Mouse (Mus musculus): ENCODE measurements around the gene Als2. TPM values are rescaled to one million over a fixed set of nuclear protein-coding genes. Genes with fewer than 3 reads are reported as not detected.

The Als2 gene
- 10.2 TPM for polyA plus RNA-seq (2015; fragmentation: Illumina TruSeq; extraction: RNeasy Lipid Tissue Mini Kit (QIAGEN cat#74804); ENCODE audit: insufficient read depth, low replicate concordance)

DNA sequence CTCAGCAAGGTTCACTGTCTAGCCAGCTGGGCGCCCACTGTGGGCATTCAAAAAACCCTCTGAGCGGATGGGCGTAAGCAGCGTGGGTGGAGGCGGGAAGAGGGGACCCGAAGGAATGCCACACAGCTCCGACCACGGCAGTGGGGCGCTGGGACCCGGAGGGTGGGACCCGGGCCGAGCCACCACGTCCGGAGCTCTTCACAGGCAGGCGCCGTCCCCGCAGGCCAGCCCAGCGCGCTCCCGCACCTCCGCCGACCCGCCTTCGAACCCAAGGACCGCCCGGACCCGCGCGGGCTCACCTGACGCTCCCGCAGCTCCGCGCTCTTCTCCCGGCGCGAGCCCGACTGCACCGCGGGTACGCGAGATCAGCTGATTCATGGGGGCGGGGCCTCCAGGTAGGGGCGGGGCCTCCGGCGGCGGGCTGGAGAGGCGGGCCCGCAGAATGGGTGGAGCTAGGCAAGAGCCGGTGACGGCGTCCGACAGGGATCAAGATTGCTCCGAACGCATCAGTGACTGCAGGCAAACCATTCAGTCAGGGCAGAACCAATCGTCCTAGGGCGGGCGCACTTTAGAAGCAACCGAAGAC lies at the start of gene Als2:
Gene Als2, minus strand, starts transcription at position 376 of the 586 bp plus-strand sequence.

DNA sequence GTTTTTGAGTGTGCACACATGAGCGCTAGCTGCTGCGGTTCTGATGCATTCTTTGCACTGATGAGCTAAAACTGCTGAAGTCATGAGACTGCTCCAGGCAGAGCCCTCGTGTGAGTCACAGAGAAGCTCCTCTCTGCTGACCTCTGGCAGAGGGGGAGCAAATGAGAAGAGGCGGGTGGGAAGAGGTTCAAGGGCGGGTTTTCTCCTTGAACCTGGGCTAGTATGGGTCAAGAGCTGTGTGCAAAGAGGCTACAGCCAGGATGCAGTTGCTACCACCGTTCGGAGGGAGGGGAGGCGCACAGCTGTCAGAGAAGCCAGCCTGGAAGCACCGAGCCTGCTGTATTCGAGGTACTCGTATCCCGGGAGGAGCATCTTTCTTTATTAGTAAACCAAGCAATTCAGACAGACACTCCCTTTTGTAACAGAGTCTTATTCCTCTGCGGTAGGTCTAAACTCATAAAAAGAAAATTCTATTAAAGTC lies 19.8 kb upstream of the Als2 start, which contains the start of gene Cdk15:
Gene Cdk15, plus strand, starts transcription at position 156 of the 481 bp plus-strand sequence.

DNA sequence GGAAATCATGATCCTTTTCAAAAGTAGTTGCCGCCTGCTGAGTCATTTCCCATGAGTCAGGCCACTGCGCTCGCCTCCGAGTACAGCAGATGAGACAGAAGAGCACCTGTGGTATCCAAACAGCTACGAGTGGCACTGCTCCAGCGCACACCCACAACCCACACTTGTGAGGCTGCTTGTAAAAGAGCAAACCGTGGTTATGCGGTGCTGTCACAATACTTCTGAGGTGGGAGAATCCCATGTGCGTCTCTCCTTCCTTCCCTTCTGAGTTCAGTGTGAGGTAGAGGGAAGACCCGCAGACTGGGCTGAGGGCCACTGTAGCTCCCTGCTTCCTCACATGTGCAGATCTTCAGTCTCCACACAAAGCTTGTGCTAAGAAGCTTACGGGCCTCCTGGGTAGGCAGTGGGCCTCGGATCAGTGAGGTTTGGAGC lies 74.0 kb downstream of the Als2 start, which contains the start of gene Mpp4:
Gene Mpp4, minus strand, starts transcription at position 360 of the 432 bp plus-strand sequence.

DNA sequence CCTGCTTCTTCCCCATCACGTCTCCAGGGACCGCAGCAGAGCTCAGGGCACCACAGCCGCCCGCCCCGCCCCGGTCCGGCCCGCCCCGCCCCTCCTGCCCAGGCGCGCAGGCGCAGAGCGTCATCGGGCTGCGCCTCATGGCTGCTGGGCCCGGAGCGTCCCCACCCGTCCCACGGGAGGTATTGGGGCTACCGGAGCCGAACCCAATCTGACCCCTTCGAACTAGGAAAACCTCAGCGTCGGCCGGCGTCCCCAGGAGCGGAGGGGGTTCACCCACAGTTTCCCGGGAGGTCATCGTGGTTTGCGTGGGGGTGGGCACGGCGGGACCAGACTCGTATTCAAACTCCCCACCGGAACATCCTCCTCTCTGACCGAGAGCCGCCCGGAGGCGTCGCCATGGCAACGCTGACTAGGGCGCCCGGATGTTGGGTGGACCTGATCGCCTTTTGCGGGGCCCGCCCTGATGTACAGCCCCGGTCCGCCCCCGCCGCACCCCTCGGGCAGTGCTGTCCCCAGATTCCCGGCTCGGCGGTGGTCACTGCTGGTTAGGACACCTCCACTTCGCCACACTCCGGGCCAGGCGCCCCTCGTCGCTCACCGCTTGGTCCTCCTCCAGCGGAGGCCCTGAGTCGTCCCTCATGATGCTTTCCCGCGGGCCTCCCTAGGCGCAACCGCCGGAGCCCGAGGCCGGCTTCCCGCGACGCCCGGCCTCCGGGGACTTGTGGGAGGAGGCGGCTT lies 117.1 kb downstream of the Als2 start, which contains the start of gene Tmem237:
Gene Tmem237, minus strand, starts transcription at position 689 of the 738 bp plus-strand sequence.

Other genes starting within 250 kb of the Als2 start
- gene C2cd6, start 142.3 kb downstream of the Als2 start, polyA plus RNA-seq (2015; fragmentation: Illumina TruSeq; extraction: RNeasy Lipid Tissue Mini Kit (QIAGEN cat#74804); ENCODE audit: insufficient read depth, low replicate concordance) = not detected
- gene Tmem237, start 116.8 kb downstream of the Als2 start, polyA plus RNA-seq (2015; fragmentation: Illumina TruSeq; extraction: RNeasy Lipid Tissue Mini Kit (QIAGEN cat#74804); ENCODE audit: insufficient read depth, low replicate concordance) = 5.7 TPM
- gene Mpp4, start 73.8 kb downstream of the Als2 start, polyA plus RNA-seq (2015; fragmentation: Illumina TruSeq; extraction: RNeasy Lipid Tissue Mini Kit (QIAGEN cat#74804); ENCODE audit: insufficient read depth, low replicate concordance) = 0.46 TPM
- not detected for gene Cdk15, start 19.7 kb upstream of the Als2 start, polyA plus RNA-seq (2015; fragmentation: Illumina TruSeq; extraction: RNeasy Lipid Tissue Mini Kit (QIAGEN cat#74804); ENCODE audit: insufficient read depth, low replicate concordance)
- gene Fzd7, start 245.2 kb upstream of the Als2 start, polyA plus RNA-seq (2015; fragmentation: Illumina TruSeq; extraction: RNeasy Lipid Tissue Mini Kit (QIAGEN cat#74804); ENCODE audit: insufficient read depth, low replicate concordance) = 3.3 TPM